Mouse (Mus musculus) layer of hippocampus, adult 9-10 months (tissue): ENCODE data around the gene 2810004N23Rik.
A peak's percentile ranks its signal among the peaks of the same experiment; 100 is the strongest.

Experiments used
- DNase-seq: peaks from one replicate; pipeline ENCODE4 v3.0.0; 2022; ENCODE audit warnings: low spot score

Gene 2810004N23Rik

GRCm38 (mm10) chr8:124862321-124863162, at the start of gene 2810004N23Rik, which contains the start of gene Gnpat:
Gene 2810004N23Rik (minus strand): TSS chr8:124863120.
Gene Gnpat (plus strand): TSS chr8:124863033.
- DNase-seq: peak; percentile 82

DNA sequence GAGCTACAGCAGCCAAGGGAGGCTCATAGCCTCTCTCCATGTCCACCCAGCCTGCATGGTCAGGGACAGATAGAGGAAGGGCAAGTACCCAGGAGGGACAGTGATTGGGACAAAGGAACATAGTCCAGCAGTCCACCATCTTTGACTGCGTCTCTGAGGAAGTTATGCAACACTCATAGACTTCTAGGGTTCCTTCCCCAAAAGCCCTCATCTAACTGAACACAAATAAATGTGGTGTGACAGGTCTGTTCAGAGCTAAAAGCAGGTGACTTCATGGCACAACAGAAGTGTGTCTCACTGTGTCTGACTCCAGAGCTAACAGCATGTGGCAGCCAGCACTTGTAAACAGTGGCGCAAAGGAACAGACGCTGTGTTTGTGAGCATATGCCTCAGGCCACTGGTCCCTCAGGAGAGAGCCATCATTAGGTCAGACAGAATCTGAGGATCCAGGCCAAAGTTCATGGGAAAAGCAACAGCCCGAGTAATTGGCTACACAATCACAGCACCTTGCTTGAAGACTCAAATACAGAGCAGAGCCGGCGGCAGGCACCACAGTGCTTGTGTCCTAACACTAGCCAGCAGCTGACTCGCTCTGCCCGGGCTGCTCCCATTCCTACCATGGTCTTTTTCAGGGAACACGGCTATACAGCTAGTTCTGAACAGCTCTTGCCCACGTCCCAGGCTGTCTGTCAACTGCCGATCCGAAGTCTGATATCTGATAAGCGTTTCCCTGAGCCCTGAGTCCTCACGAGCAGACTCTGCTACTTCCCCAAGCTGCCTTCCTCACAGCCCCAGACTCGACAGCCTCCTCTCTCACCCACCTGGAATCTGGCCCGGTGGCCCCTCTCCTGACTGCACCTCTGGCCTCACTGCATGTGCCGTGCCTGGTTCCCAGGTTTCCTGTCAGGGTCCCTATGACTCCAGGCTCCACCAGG, 49.3 kb upstream of the 2810004N23Rik start:
- no peak for DNase-seq

GRCm38 (mm10) chr8:124910349-124910748, 47.4 kb upstream of the 2810004N23Rik start:
- no peak for DNase-seq

DNA sequence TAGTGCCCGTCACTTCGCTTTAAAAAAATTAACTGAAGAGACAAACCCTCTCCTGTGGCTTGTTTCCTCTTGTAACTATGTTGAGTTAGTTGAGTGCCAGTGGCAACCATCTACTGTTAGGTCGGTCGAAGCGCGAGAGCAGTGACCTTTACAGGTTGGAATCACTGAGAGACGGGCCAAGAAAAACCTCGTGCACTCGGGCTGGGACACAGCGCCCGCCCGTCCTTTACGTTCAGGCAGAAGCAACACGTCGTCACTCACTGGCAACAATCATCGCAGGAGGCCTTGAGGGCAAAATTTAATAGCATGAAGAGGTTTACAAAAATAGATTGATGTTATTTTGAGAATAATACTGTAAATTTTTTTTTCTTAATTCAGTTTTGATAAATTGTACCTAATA, 47.0 kb upstream of the 2810004N23Rik start:
- no peak for DNase-seq

DNA sequence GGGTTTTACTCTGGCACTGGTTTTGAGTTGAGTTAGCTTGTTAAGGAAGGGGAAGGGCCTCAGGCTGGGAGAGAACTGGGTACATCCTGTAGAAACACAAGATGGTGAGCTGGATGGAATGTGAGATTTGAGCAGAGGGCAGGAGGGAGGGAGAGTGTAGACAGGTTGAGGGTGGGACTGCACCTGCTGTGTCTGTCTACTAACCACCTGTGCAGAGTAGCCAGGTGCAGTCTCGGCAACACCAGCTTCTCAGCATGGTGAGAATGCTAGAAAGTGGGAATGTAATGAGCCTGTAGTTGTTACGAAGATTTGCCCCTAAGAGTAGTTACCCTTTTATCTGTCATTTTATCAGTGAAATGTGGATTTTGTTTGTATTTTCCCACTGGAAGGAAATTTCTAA, 42.6 kb upstream of the 2810004N23Rik start:
- no peak for DNase-seq

DNA sequence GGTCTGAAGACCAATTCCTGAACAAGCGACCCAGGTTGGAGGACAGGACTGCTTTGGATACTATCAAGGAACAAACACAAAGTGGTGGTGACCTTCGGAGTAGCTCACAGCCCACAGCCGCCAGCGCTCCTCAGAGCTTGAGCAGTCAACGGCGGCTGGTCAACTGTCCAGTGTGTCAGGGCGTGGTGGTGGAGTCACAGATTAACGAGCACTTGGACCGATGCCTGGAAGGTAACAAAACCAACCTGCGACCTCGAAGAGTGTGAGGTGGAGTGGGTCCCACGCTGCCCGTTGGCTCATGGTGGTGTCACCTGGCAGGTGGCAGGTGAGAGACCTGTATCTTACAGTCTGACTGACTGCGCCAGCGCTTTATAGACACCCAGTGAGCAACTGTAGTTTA, 40.3 kb upstream of the 2810004N23Rik start:
- no peak for DNase-seq

GRCm38 (mm10) chr8:124898251-124898905, 35.5 kb upstream of the 2810004N23Rik start:
- DNase-seq: no peak

DNA sequence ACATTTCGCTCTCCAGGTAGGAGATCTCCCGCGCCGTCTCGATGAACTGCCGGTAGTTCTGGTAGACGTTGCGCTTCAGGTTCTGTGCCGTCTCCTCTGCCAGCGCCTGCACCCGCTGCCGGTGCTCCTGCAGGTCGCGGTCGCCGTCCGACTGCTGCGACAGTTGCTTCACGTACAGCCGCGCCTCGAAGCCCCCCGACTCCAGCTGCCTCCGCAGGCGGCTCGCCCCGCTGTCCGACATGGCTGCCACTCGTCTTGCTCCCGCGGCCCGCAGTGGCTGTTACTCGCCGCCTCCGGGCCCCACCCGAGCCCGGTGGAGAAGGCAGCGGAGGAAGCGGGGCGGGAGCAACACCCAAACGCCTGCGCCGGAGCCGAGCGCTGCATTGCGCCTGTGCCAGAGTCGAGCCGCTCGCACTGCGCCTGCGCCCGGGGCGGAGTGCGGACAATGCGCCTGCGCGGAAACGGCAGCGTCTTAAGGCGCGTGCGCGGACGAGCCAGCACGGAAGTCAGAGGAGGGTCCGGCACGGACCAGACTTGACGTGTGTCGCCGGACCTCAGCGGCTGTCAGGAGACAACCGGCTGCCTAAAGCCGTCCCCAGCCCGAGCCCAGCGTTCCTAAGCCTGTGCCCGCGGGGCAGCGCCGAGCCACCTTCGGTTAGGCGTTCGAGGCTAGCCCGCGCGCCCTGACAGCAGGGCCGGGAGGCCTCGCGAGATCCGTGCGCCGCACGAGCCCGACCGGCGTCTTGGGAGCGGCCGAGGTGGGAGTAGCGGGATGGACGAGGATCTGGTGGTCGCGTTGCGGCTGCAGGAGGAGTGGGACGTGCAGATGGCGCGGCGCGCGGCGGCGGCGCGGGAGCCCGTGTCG, 34.7 kb upstream of the 2810004N23Rik start, which contains the start of the genes Exoc8 and Sprtn:
TSS of gene Exoc8 (minus strand) at position 320 of the 865 bp plus-strand sequence.
TSS of gene Sprtn (plus strand) at position 501 of the 865 bp plus-strand sequence.
- DNase-seq: peak; percentile 84

DNA sequence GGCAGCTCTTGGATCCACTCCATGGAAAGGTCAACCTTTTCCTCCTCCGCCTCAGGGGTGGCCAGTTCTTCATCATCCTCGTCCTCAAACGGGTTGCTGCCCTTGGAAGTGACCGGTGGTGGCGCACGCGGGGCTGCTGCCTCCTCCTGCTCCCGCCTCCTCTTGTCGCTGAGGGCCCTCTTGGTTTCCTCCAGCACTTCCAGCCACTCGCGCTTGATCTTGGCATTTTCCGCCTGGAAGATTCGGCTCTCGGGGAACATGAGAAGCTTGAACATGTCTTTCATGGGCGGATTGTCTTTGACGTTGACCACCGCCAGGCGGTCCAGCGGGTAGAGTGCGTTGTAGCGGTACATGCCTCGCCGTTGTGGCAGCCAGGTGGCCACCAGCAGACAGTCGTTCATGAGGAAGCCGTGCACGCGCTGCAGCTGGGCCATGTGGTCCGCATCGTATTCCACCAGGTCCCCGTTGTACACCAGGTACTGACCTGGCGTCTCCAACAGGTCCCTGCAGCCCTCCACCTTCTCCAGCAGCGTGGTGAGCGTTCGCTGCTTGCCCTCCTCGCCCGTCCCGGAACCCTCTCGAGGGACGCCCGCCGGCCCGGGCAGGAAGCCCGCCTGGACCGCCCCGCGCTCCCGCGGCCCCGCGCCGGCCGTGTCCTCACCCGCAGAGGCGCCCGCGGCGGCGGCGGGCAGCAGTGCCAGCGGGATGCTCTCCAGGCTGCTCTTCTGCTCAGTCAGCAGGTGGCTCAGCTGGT, 33.9 kb upstream of the 2810004N23Rik start:
- no peak for DNase-seq

- DNase-seq: no peak
Observed at GRCm38 (mm10) chr8:124896010-124896631, 33.2 kb upstream of the 2810004N23Rik start.

DNA sequence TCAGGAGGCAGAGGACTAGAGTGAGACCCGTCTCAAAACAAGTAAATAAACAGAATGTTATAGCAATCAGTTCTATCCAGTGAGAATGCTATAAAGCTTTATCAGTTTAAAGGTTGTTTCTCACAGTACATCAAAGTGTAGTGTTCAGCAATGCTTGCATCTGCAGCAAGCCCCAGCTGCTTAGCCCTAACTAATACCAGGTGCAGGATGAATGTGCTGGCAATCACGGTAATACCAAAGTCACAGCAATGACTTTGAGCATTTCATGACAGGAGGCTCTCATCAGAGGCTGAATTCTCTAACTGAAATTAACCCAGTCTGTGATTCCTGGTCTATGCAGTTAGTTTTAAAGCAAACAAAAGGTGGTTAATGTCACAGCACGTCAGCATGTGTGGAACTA, 29.7 kb upstream of the 2810004N23Rik start:
- DNase-seq: no peak

DNA sequence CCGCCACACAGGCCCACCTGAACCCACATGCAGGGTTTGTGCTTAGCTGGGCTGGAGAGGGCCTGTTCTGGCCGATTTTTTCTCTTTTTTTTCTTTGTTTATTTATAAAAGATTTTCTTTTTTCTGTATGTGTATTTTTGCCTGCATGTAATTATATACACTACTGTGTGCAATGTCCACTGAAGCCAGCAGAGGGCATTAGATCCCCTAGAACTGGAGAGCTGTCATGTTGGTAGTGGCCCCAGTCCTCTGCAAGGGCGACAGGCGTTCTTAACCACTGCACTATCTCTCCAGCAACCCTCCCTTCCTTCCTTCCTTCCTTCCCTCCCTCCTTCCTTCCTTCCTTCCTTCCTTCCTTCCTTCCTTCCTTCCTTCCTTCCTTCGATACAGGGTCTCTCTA, 25.5 kb upstream of the 2810004N23Rik start:
- DNase-seq: no peak

DNA sequence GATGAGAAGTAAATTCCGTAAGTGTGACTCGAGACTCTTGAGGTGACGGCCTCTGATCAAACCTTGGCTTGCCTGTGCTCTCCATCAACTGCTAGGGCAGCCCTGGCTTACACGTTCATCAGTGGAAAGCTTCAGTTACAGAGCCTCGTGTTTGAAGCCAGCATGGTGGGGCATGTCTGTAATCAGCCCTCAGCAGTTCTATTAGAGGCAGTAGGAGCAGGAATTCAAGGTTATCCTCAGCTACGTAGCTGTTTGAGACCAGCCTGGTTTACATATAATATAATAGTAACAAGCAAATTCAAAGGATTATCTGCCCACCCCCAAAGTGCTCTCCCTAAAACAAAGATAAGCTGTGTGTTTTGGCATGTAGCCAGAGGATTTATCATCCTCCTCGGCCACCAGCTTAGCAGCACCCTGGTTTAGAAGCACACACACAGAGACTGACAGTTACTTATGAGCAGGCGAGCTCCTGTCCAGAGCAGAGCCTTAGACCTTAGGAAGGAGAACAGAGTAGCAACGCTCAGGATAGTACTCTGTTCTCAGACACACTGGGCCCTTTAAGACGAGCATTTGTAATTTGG, 16.1 kb upstream of the 2810004N23Rik start:
- DNase-seq: no peak

DNA sequence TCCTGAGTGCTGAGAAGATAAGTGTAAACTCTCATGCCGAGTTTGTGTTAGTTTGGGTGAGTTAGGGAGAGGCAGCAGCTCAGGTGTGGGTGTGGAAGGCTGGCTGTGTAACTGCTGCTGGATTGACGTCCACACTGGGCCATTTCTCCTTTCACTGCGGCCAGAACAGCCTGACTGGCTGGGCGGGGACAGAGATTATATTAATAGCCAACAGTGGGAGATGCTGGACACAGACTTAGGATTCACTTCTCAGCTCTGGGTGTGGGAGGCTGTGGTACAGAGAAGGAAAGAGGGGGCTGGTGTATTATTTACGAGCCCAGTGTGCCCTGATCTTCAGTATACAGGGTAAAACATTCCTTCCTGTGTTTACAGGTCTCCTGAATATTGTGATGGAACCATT, 15.2 kb upstream of the 2810004N23Rik start:
- DNase-seq: no peak

- DNase-seq: no peak
Observed at GRCm38 (mm10) chr8:124872690-124873089, 9.8 kb upstream of the 2810004N23Rik start.

DNA sequence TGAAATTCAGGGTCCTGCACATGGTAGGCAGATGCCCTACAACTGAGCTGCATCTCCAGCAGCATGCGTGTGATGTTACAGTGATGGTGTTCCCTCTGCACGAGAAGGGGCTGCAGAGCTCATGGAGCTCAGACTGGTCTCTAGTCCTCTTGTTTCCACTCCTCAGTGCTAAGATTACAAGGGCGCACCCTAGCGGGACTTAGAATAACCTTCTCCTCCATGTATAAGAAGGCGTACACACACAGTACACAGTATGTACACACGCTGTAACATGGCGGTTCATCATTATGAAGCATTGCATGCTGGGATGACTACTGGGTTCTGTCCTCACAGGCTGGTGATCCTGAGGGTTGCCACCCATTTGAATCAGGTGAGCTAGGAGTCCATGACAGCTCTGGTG, 9.2 kb upstream of the 2810004N23Rik start:
- no peak for DNase-seq

- no peak for DNase-seq
Observed at GRCm38 (mm10) chr8:124871474-124871873, 8.6 kb upstream of the 2810004N23Rik start.

GRCm38 (mm10) chr8:124869708-124870107, 6.8 kb upstream of the 2810004N23Rik start:
- DNase-seq: no peak

DNA sequence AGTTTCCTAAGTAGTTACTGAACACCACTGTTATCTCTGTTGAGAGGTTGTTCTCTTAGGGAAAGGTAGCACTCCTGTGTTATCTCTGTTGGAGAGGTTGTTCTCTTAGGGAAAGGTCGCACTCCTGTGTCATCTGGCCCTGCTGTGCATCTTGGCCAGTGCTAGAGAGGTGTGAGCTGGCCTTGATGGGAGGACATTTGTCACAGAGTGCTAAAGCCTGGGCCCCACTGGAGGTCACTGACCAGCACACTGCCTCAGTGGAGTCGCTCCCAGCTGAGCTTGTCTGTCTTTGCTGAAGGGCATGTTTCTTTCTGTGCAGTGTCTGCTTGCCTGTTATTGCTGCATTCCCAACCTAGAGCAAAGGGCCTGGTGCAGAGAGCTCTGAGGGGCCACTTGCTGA, 4.2 kb upstream of the 2810004N23Rik start:
- no peak for DNase-seq
